Mouse (Mus musculus) v-Abl transformed pro-B cells (cell line): ENCODE measurements around the gene Lamtor5.

ENCODE experiments used
- in situ Hi-C, 2 experiments: fragments of 400-800 bp; cut with MboI; formaldehyde crosslinking; loops; one replicate each; pipeline ENCODE4 v1.15.1; 2025; ENCODE audit not compliant: unreplicated experiment in 2 of 2

The Lamtor5 gene

GRCm38 (mm10) chr3:107278479-107279269, at the start of gene Lamtor5:
TSS of gene Lamtor5 (plus strand) at chr3:107278858.
- in situ Hi-C loops = no loop called here

GRCm38 (mm10) chr3:107229221-107229620, 49.4 kb upstream of the Lamtor5 start:
- in situ Hi-C loops = loop anchor here in 1 of 2 experiments (25.0 kb wide), 1 partner anchor 583 kb away; no protein-coding TSS in a partner anchor

- in situ Hi-C loops = loop anchor here (5.0 to 25.0 kb wide), 3 partner anchors 42 to 582 kb away; no protein-coding TSS in a partner anchor
These were observed 48.8 kb upstream of the Lamtor5 start for GRCm38 (mm10) chr3:107229822-107230221.

- in situ Hi-C loops = loop anchor here (5.0 to 25.0 kb wide), 3 partner anchors 42 to 582 kb away; no protein-coding TSS in a partner anchor
These were observed 48.1 kb upstream of the Lamtor5 start, which contains the start of gene A630076J17Rik for GRCm38 (mm10) chr3:107230527-107230926. TSS of gene A630076J17Rik (plus strand) at chr3:107230614.

GRCm38 (mm10) chr3:107231202-107231601, 47.5 kb upstream of the Lamtor5 start:
- in situ Hi-C loops = loop anchor here (5.0 to 25.0 kb wide), 3 partner anchors 41 to 581 kb away; no protein-coding TSS in a partner anchor

GRCm38 (mm10) chr3:107233351-107233813, 45.3 kb upstream of the Lamtor5 start:
- in situ Hi-C loops = loop anchor here (5.0 to 25.0 kb wide), 3 partner anchors 39 to 579 kb away; no protein-coding TSS in a partner anchor

GRCm38 (mm10) chr3:107233945-107234344, 44.7 kb upstream of the Lamtor5 start:
- in situ Hi-C loops = loop anchor here (5.0 to 25.0 kb wide), 3 partner anchors 38 to 578 kb away; no protein-coding TSS in a partner anchor

GRCm38 (mm10) chr3:107238051-107238450, 40.6 kb upstream of the Lamtor5 start:
- in situ Hi-C loops = loop anchor here (5.0 to 25.0 kb wide), 3 partner anchors 34 to 574 kb away; no protein-coding TSS in a partner anchor

GRCm38 (mm10) chr3:107238471-107238980, 40.1 kb upstream of the Lamtor5 start:
- in situ Hi-C loops = loop anchor here (5.0 to 25.0 kb wide), 3 partner anchors 34 to 574 kb away; no protein-coding TSS in a partner anchor

GRCm38 (mm10) chr3:107239607-107240006, 39.1 kb upstream of the Lamtor5 start, which contains the start of gene Prok1:
TSS of gene Prok1 (minus strand) at chr3:107239707.
- in situ Hi-C loops = loop anchor here (5.0 to 25.0 kb wide), 3 partner anchors 33 to 573 kb away; no protein-coding TSS in a partner anchor

- in situ Hi-C loops = loop anchor here in 1 of 2 experiments (25.0 kb wide), 1 partner anchor 571 kb away; no protein-coding TSS in a partner anchor
These were observed 37.1 kb upstream of the Lamtor5 start for GRCm38 (mm10) chr3:107241389-107242094.

GRCm38 (mm10) chr3:107246876-107247275, 31.8 kb upstream of the Lamtor5 start:
- in situ Hi-C loops = loop anchor here in 1 of 2 experiments (25.0 kb wide), 1 partner anchor 565 kb away; no protein-coding TSS in a partner anchor

GRCm38 (mm10) chr3:107249042-107249441, 29.6 kb upstream of the Lamtor5 start:
- in situ Hi-C loops = loop anchor here in 1 of 2 experiments (25.0 kb wide), 1 partner anchor 563 kb away; no protein-coding TSS in a partner anchor

- in situ Hi-C loops = no loop called here
These were observed 28.3 kb upstream of the Lamtor5 start for GRCm38 (mm10) chr3:107250320-107250719.

GRCm38 (mm10) chr3:107252035-107252434, 26.6 kb upstream of the Lamtor5 start:
- in situ Hi-C loops = no loop called here

GRCm38 (mm10) chr3:107253925-107254324, 24.7 kb upstream of the Lamtor5 start:
- in situ Hi-C loops = no loop called here

- in situ Hi-C loops = no loop called here
These were observed 22.7 kb upstream of the Lamtor5 start for GRCm38 (mm10) chr3:107255992-107256391.

- in situ Hi-C loops = no loop called here
These were observed 21.9 kb upstream of the Lamtor5 start for GRCm38 (mm10) chr3:107256724-107257123.

- in situ Hi-C loops = no loop called here
These were observed 20.7 kb upstream of the Lamtor5 start for GRCm38 (mm10) chr3:107257924-107258323.
